Mouse (Mus musculus) lung, adult 2 months (tissue): ENCODE results near the gene Prdx2.

Source experiments
- CTCF ChIP-seq: fragments of 200-500 bp; IDR thresholded peaks from 2 replicates; pipeline ENCODE4 v1.5.1; 2011; ENCODE audit warnings: mild to moderate bottlenecking, low read length, control low read depth; ENCODE audit not compliant: insufficient read depth
- POLR2A ChIP-seq: fragments of 200-500 bp; IDR thresholded peaks from 2 replicates; pipeline ENCODE4 v1.6.1; 2011; ENCODE audit warnings: low read depth, mild to moderate bottlenecking, control low read depth, low read length, borderline replicate concordance; ENCODE audit errors: extremely low read depth

DNA sequence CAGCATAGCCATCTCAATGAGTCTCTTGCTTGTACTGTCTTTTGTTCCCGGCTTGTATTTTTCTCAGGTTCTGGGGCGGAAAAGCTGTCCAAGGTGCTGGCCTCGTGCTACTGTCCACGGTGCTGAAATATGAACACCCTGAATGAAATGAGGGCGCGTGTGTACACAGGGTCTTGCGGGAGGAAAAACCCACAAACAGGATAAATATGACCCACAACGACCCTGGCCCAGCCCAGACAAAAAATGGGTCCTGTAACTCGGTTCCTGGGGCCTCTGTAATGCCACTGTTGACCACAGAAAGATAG lies 22.2 kb upstream of the Prdx2 start:
- TF ChIP-seq POLR2A (no peak), CTCF (no peak)
